Mouse (Mus musculus): ENCODE results near the gene Cox6a1. TPM values are rescaled to one million over a fixed set of nuclear protein-coding genes. Genes with fewer than 3 reads are reported as not detected.
"Not testable (repeated sequence)": the region's sequence is repeated elsewhere in the genome, so short reads cannot be mapped to it uniquely, and the experiment has no call there.

The Cox6a1 gene
- polyA plus RNA-seq, 1 experiment from 2014 or later: 700 TPM

DNA sequence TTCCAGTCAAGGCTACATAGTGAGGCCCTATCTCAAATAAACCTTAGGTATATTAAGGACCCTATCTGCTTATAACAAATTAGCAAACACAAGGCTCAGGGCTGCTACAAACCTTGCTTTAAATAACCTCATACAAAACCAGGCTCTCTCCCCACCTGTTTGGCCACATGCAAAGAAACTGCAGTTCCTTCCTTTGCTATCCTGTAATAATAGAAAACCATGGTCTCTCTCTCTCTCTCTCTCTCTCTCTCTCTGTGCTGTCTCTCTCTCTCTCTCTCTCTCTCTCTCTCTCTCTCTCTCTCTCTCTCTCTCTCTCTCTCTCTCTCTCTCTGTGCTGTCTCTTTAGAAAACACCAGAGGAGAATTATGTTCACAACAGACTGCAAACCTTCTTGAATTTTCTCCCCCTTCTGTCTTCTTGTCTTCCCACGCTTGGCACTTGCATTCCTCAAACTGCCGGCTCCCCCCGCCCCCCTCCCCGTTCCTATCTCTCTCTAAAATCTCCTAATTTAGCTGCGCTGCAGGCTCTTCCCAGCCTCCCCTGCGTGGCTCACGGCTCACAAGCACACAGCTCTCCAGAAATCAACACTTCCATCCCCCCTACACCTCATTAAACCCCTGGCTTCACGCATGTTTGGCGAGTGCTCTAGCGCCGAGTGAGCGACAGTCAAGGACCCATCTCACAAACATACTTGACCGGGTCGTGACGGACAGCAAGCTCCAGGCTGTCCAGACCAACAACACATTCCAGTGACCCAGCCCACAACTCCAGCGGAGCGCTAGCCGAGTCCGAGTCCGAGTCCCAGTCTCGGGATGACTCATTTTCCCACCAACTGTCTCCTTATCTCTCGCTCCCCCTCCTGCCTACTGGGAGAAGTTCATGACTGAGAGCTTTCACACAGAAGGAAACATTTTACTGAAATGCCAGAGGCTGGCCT lies 29.5 kb downstream of the Cox6a1 start:
- Histone ChIP-seq H3K4me2 (peak overlapping the region; percentile 79), H3K27ac (replicated peaks) (0 out of 2 replicates have a peak overlapping the region, but pooled peaks have one; percentile 4), H3K4me1 (replicated peaks) (peaks cover 34% of the 10 kb centered on the region), H3K27me3 (no peaks in the 10 kb centered on the region), H3K4me3 (replicated peaks) (peak overlapping the region; percentile 49), H3K36me3 (replicated peaks) (no peaks in the 10 kb centered on the region), H3K9ac (peak overlapping the region; percentile 55), H3K9me3 (replicated peaks) (no peaks in the 10 kb centered on the region)
- WGBS (ENCODE audit: insufficient replicate concordance): 2% methylated on average over 22 of the region's 22 CpGs
- ATAC-seq (ENCODE audit: insufficient read depth): peak; percentile 69; the same call in 1 of the 2 replicates

DNA sequence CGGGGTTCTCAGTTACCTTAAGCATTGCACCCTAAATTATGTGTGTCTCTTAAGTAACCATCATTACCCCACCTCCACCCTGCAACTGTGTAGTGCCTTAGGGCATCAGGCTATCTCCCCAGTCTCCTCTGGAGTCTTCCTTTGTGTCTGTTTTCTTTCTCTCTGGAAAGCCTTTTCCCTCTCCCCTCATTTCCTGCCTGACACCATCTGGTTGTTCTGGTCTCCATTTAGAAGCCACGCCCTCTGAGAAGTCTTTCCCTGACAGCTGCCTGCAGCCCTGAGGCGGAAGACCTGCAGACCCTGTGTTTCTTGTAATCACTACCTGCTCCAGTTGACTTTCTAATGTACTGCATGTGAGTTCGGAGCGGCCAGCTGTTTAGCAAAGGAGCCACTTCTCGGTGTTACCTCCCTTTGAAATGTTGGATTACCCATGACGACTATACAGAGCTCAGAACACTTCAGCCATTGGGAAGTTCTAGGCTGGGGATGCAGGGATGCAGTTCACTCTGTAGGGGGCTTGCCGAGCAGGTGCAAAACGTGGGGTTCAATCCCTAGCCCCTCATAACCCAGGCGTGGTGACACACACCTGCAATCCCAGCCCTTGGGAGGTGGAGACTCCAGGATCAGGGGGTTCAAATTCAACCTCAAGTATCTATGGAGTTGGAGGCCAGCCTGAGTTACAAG lies 31.0 kb downstream of the Cox6a1 start:
- H3K4me1 ChIP-seq (replicated peaks): peaks cover 46% of the 10 kb centered on the region
- no peak for ATAC-seq (ENCODE audit: insufficient read depth)
- no peaks in the 10 kb centered on the region for H3K27me3 ChIP-seq
- 20% methylated on average over 10 of the region's 10 CpGs for WGBS (ENCODE audit: insufficient replicate concordance)
- H3K4me2 ChIP-seq: peak overlapping the region; percentile 19; the same call in 1 of the 2 replicates
- no peaks in the 10 kb centered on the region for H3K9me3 ChIP-seq (replicated peaks)
- no peak overlapping the region for H3K9ac ChIP-seq
- H3K27ac ChIP-seq (replicated peaks): no peak overlapping the region
- no peaks in the 10 kb centered on the region for H3K36me3 ChIP-seq (replicated peaks)
- no peak overlapping the region for H3K4me3 ChIP-seq (replicated peaks)

DNA sequence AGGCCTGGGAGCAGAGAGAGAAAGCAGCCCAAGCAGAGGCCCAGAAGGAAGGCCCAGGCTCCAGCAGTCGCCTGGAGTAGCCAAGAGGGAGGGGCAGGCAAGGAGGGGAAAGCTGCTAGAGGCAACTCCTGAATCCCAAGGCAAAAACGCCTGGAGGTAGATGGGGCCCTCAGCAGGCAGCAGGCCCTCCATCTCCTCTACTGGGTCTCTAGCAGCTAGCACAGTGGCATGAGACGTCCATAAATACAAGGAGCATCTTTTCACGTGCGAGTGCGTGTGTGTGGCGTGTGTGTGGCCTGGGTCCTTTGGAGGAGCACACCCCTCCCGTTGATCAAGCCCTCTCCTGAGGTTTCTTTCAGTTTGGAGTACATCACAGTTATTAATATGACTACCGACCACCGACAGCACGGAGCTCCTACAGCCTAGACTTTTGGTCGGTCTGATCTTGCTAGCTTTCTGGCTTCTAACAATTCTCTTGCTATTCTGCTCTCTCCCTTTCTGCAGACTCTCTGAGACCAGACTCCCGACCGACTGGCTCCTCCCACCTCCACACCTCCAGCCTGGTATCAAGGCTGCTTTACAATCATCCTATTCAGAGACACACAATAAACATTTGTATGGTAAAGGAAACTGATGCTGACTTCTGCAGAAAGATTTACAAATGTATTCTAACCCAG lies 31.7 kb downstream of the Cox6a1 start:
- Histone ChIP-seq H3K27ac (replicated peaks) (no peak overlapping the region), H3K36me3 (replicated peaks) (no peaks in the 10 kb centered on the region), H3K9ac (no peak overlapping the region), H3K4me3 (replicated peaks) (no peak overlapping the region), H3K27me3 (no peaks in the 10 kb centered on the region), H3K9me3 (replicated peaks) (no peaks in the 10 kb centered on the region), H3K4me2 (0 out of 2 replicates have a peak overlapping the region, but pooled peaks have one; percentile 19), H3K4me1 (replicated peaks) (peaks cover 53% of the 10 kb centered on the region)
- 28% methylated on average over 14 of the region's 14 CpGs for WGBS (ENCODE audit: insufficient replicate concordance)
- no peak for ATAC-seq (ENCODE audit: insufficient read depth)

DNA sequence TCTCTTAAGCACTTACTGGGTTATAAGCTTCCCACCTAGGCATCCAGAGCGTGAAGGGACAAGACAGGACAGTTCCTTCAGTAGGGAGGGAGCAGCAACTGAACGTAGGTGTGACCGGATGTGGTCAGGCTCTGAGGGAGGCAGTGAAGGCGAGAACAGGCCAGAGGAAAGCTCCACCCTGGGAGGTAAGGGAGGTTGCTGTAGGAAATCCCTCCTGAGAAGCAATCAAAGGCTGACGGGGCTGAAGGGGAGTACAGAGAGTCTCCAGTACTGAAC lies 35.2 kb downstream of the Cox6a1 start:
- H3K4me2 ChIP-seq: peak overlapping the region; percentile 68

DNA sequence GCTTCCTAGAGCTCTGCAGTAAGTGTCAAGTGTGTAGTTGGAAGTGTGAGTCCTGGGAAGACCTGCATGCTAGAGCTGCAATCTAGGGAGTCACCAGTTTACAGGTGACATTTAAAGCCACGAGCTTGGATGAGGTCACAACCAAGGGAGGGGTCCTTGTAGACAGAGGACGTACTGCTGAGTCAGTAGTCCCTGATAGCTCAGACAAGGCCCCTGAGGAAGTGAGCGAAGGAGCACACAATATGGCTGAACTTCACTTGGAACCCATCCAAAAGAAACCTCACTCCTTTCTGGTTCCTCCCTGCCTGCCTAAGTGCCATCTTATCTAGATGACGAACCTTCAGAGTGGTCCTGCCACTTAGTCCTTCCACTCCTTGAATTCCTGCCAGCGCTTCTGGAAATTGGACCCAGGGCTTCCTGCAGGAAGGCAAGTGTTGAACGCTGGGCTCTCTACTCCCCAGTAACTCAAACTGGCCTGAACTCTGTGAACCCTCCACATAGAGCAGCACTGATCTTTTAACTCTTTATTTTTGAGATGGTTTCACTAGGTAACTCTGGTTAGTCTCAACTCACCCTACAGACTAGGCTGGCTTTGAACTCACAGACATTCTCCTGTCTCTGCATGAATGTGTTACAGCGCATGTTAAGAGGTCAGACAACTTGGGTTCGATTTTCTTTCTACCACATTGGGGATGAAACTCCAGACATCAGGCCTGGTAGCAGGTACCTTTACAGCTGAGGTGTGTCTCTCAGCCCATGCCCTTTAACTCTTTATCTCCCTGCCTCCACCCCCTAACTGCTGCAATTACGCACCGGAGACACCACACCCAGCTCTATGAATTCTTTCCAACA lies 35.7 kb downstream of the Cox6a1 start:
- Histone ChIP-seq H3K4me1 (replicated peaks) (peaks cover 41% of the 10 kb centered on the region), H3K4me2 (peak overlapping the region; percentile 68), H3K27me3 (peaks cover 10% of the 10 kb centered on the region; the same call in 1 of the 2 replicates), H3K4me3 (replicated peaks) (peak overlapping the region; percentile 18; the same call in 1 of the 2 replicates), H3K36me3 (replicated peaks) (no peaks in the 10 kb centered on the region), H3K9me3 (replicated peaks) (no peaks in the 10 kb centered on the region), H3K9ac (peak overlapping the region; percentile 31; the same call in 1 of the 2 replicates), H3K27ac (replicated peaks) (peak overlapping the region; percentile 86)
- peak; percentile 79 for ATAC-seq (ENCODE audit: insufficient read depth)
- WGBS (ENCODE audit: insufficient replicate concordance): 38% methylated on average over 10 of the region's 10 CpGs

More for the DNA sequence above, 35.2 kb downstream of the Cox6a1 start:
- WGBS (ENCODE audit: insufficient replicate concordance): 29% methylated on average over 5 of the region's 5 CpGs
- H3K27me3 ChIP-seq: peaks cover 6% of the 10 kb centered on the region; the same call in 1 of the 2 replicates
- H3K9me3 ChIP-seq (replicated peaks): no peaks in the 10 kb centered on the region
- H3K4me3 ChIP-seq (replicated peaks): peak overlapping the region; percentile 11; the same call in 1 of the 2 replicates
- peak overlapping the region; percentile 86 for H3K27ac ChIP-seq (replicated peaks)
- no peaks in the 10 kb centered on the region for H3K36me3 ChIP-seq (replicated peaks)
- ATAC-seq (ENCODE audit: insufficient read depth): 0 out of 2 replicates have a peak, but pooled peaks have one; percentile 4
- H3K4me1 ChIP-seq (replicated peaks): peaks cover 43% of the 10 kb centered on the region
- H3K9ac ChIP-seq: peak overlapping the region; percentile 31; the same call in 1 of the 2 replicates

DNA sequence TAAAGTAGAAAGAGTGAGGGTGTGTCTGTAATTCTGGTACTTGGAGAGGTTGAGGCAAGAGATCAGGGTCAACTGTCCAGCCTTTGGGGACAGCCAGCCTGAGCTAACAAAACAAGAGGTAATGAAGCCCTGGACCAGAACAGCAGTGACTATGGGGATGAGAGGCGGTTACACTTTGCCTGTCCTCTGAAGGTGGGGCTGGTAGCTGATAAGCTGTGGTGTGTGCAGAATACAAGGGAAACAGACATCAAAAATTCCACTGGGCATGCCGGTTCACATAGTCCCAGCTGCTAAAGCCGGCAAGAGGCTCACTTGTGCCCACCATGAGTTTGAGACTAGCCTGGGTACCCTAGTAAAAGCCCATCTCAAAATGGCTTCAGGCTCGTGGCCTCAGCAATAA lies 36.4 kb downstream of the Cox6a1 start:
- WGBS (ENCODE audit: insufficient replicate concordance): 33% methylated on average over 4 of the region's 4 CpGs
- Histone ChIP-seq H3K9me3 (replicated peaks) (no peaks in the 10 kb centered on the region), H3K4me2 (peak overlapping the region; percentile 68), H3K4me1 (replicated peaks) (peaks cover 34% of the 10 kb centered on the region), H3K36me3 (replicated peaks) (no peaks in the 10 kb centered on the region), H3K4me3 (replicated peaks) (peak overlapping the region; percentile 18; the same call in 1 of the 2 replicates), H3K27ac (replicated peaks) (peak overlapping the region; percentile 86), H3K9ac (peak overlapping the region; percentile 28; the same call in 1 of the 2 replicates), H3K27me3 (peaks cover 10% of the 10 kb centered on the region; the same call in 1 of the 2 replicates)
- peak; percentile 83 for ATAC-seq (ENCODE audit: insufficient read depth)

DNA sequence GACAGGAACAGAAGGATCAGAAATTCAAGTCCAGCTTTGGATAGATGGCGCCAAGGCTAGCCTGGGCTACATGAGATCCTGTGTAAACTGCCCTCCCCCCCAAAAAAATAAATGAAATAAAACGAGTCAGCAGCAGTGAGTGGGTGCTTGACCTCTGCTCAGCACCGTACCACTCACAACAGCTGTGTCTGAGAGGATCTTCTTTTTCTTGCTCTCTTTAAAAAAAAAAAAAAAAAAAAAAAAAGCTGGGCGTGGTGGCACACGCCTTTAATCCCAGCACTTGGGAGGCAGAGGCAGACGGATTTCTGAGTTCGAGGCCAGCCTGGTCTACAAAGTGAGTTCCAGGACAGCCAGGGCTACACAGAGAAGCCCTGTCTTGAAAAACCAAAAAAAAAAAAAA lies 46.6 kb downstream of the Cox6a1 start:
- H3K4me3 ChIP-seq (replicated peaks): peak overlapping the region; percentile 95
- peak overlapping the region; percentile 70; the same call in 1 of the 2 replicates for H3K9ac ChIP-seq
- H3K27me3 ChIP-seq; ATAC-seq (ENCODE audit: insufficient read depth); H3K9me3 ChIP-seq (replicated peaks): not testable (repeated sequence)
- peaks cover 41% of the 10 kb centered on the region for H3K4me1 ChIP-seq (replicated peaks)
- WGBS (ENCODE audit: insufficient replicate concordance): 56% methylated on average over 6 of the region's 7 CpGs
- peaks cover 21% of the 10 kb centered on the region for H3K36me3 ChIP-seq (replicated peaks)
- H3K27ac ChIP-seq (replicated peaks): 0 out of 2 replicates have a peak overlapping the region, but pooled peaks have one; percentile 85
- H3K4me2 ChIP-seq: peak overlapping the region; percentile 98

DNA sequence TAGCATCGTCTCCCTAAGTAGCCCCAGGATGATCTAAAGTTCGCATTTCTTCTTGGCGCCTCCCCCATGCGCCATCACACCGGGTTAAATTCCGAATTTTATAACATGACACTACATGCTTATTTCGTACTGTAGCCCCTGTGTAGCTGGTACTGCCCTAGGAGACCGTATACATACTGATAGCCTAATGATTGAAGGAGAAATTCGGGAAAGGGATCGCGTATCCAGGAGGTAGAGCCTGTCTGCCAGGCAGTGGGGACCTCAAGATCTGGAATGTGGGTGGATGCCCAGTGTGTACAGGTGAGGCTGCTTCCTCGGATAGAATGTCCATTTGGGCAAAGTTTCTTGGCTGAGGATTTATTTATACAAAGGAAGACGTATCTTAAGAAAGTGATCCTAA lies 47.2 kb downstream of the Cox6a1 start:
- ATAC-seq (ENCODE audit: insufficient read depth): no peak; the same call in 1 of the 2 replicates
- H3K27ac ChIP-seq (replicated peaks): peak overlapping the region; percentile 85
- peak overlapping the region; percentile 98 for H3K4me2 ChIP-seq
- 32% methylated on average over 13 of the region's 13 CpGs for WGBS (ENCODE audit: insufficient replicate concordance)
- H3K9ac ChIP-seq: peak overlapping the region; percentile 70
- peak overlapping the region; percentile 95 for H3K4me3 ChIP-seq (replicated peaks)
- H3K9me3 ChIP-seq (replicated peaks): no peaks in the 10 kb centered on the region
- H3K27me3 ChIP-seq: no peaks in the 10 kb centered on the region
- peaks cover 27% of the 10 kb centered on the region for H3K36me3 ChIP-seq (replicated peaks)
- peaks cover 47% of the 10 kb centered on the region for H3K4me1 ChIP-seq (replicated peaks)

DNA sequence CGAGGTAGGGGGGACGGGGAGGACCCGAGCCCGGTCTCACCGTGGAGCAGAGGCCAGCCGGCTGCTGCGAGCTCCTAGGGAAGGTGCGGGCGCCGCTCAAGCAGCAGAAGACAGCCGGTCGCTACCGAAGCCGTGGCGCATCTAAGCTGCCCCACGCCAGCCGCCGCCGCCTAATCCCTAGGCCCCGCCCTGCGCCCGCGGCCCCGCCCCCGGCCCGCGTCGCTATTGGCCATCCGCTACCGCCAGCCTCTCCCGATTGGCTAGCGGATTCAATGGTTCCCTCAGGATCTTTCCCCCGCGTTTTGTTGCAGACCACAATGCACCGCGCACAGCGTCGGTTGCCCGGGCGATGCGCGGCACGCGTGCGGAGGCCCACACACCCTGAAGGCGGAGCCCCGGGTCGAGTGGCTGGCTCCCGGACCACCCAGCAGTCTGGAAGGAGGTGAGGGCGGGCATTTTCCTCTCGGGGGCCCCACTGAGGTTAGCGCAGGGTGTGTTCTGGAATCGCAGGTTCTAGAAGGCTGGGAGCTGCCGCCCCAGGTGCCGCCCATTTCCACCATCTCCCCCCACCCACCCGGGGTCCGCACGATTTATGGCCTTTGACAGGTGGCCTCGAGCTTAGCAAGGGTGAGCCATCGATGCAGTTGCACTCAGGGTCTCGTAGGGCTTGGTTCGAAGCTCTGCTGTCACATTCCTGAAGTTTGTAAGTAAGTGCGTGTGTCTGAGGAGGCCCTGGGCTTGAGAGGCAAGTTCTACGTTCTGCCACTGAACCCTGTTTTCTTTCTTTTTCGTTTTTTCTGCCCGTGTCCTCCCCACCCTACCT lies 47.8 kb downstream of the Cox6a1 start, which contains the start of gene Dynll1:
Dynll1 (minus strand) TSS at position 208 of the 823 bp plus-strand sequence.
- no peaks in the 10 kb centered on the region for H3K27me3 ChIP-seq
- no peaks in the 10 kb centered on the region for H3K9me3 ChIP-seq (replicated peaks)
- 1% methylated on average over 65 of the region's 66 CpGs for WGBS (ENCODE audit: insufficient replicate concordance)
- peaks cover 33% of the 10 kb centered on the region for H3K36me3 ChIP-seq (replicated peaks)
- peak within 1 kb of the TSS; percentile 93 for H3K9ac ChIP-seq
- H3K4me3 ChIP-seq (replicated peaks): peak within 1 kb of the TSS; percentile 95
- peak within 1 kb of the TSS; percentile 98 for H3K4me2 ChIP-seq
- H3K27ac ChIP-seq (replicated peaks): peak within 1 kb of the TSS; percentile 94
- ATAC-seq (ENCODE audit: insufficient read depth): peak; percentile 96
- peaks cover 53% of the 10 kb centered on the region for H3K4me1 ChIP-seq (replicated peaks)
